18 mouse cellular contexts compared by ENCODE assay signal in the genomic region with DNA sequence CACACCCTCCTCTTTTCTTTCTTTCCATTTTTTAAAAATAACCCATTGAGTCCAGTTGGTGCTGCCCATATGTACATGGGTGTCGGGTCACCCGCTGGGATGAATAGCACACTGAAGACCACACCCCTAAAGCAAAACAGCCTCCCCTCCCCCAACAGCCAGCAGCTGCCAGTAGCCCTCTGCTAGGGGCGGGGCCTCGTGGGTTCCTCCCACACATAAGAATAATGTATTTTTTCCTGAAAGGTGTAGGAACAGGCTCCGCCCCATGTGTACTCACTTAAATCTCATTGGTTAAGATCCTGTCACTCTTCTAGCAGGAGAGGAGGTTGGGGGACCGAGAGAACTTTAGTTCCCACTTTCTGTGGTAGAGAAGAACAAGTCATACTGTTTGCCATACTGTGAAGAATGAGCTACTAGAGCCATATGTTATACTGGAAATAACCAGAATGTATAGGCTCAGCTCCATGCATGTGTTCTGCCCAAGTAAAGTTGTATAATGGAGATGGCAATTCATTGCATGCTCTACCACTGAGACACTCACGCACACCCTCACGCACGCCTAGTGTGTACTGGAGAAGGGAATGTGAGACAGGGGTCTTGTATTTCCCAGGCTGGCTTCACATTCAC.
A peak's percentile ranks its signal among the peaks of the same experiment; 100 is the strongest.
DNase-seq lines count a peak whose midpoint lies in the region; ATAC-seq lines count a peak whose summit lies in the region.
"Had no signal": no experiment of that assay in that cellular context is flagged by ENCODE, and none has a peak within 500 bp of the region (broad histone marks: within the 10 kb centered on the region; RNA-seq: fewer than 3 reads in every experiment).

No protein-coding gene starts in this region.

- no peak overlapping the region for H3K4me3 ChIP-seq in hindbrain, embryonic 11.5 days (ENCODE audit: low read depth, low read length)
- no peak overlapping the region for H3K4me3 ChIP-seq in hindbrain, embryonic 14.5 days (replicated peaks; ENCODE audit: low read length)
- no peak overlapping the region for H3K4me3 ChIP-seq in embryonic facial prominence, embryonic 13.5 days
- H3K4me3 ChIP-seq in liver, embryonic 11.5 days (ENCODE audit: low read depth, low read length) = no peak overlapping the region
- H3K4me3 ChIP-seq in heart, embryonic 11.5 days (ENCODE audit: low read depth, low read length) = no peak overlapping the region
- H3K4me3 ChIP-seq: forebrain, embryonic 12.5 days; gastrocnemius, adult 2 months; hindbrain, embryonic 13.5 days; midbrain, embryonic 12.5 days; neural tube, embryonic 13.5 days; stomach, embryonic 15.5 days had no signal

- H3K4me2 ChIP-seq in hindbrain, embryonic 11.5 days (replicated peaks; ENCODE audit: low read depth, low read length) = no peak overlapping the region
- no peak overlapping the region for H3K4me2 ChIP-seq in hindbrain, embryonic 14.5 days (replicated peaks)
- no peak overlapping the region for H3K4me2 ChIP-seq in embryonic facial prominence, embryonic 13.5 days
- H3K4me2 ChIP-seq in liver, embryonic 11.5 days = no peak overlapping the region
- no peak overlapping the region for H3K4me2 ChIP-seq in heart, embryonic 11.5 days
- H3K4me2 ChIP-seq: forebrain, embryonic 12.5 days; hindbrain, embryonic 13.5 days; midbrain, embryonic 12.5 days; neural tube, embryonic 13.5 days; stomach, embryonic 15.5 days had no signal

- 85% methylated on average over 9 of the region's 9 CpGs for WGBS in hindbrain, embryonic 11.5 days
- WGBS in hindbrain, embryonic 14.5 days = 85% methylated on average over 9 of the region's 9 CpGs
- WGBS in embryonic facial prominence, embryonic 13.5 days = 85% methylated on average over 9 of the region's 9 CpGs
- 69% methylated on average over 9 of the region's 9 CpGs for WGBS in liver, embryonic 11.5 days
- WGBS in heart, embryonic 11.5 days (ENCODE audit: insufficient replicate concordance) = 76% methylated on average over 9 of the region's 9 CpGs

- no peak overlapping the region for H3K9ac ChIP-seq in hindbrain, embryonic 11.5 days (ENCODE audit: low read depth, low read length)
- no peak overlapping the region for H3K9ac ChIP-seq in hindbrain, embryonic 14.5 days
- no peak overlapping the region for H3K9ac ChIP-seq in embryonic facial prominence, embryonic 13.5 days
- H3K9ac ChIP-seq in liver, embryonic 11.5 days (ENCODE audit: low read depth, low read length) = no peak overlapping the region
- H3K9ac ChIP-seq in heart, embryonic 11.5 days (ENCODE audit: low read depth, low read length) = no peak overlapping the region
- H3K9ac ChIP-seq: forebrain, embryonic 12.5 days; hindbrain, embryonic 13.5 days; midbrain, embryonic 12.5 days; neural tube, embryonic 13.5 days; stomach, embryonic 15.5 days had no signal

- DNase-seq in hindbrain, embryonic 11.5 days (ENCODE audit: low spot score) = no peak
- DNase-seq in hindbrain, embryonic 14.5 days (ENCODE audit: low spot score) = no peak
- DNase-seq in ES-CJ7 (ENCODE audit: low read depth, low spot score) = peak; percentile 32
- DNase-seq in liver, embryonic 11.5 days (ENCODE audit: low spot score) = no peak
- DNase-seq in lung, postnatal 36 days = no peak
- DNase-seq in cerebellum, adult 11-12 months = no peak
- DNase-seq: cerebellum, adult 8-10 months; gastrocnemius, adult 2 months; kidney, adult 18-20 months; lung, postnatal 10 days; retina, postnatal 1 day had no signal

- no peaks in the 10 kb centered on the region for H3K9me3 ChIP-seq in hindbrain, embryonic 11.5 days (ENCODE audit: control insufficient read depth, low read length)
- no peaks in the 10 kb centered on the region for H3K9me3 ChIP-seq in hindbrain, embryonic 14.5 days (ENCODE audit: control insufficient read depth, low read length)
- H3K9me3 ChIP-seq in embryonic facial prominence, embryonic 13.5 days = no peaks in the 10 kb centered on the region
- no peaks in the 10 kb centered on the region for H3K9me3 ChIP-seq in liver, embryonic 11.5 days (ENCODE audit: control insufficient read depth, low read length)
- no peaks in the 10 kb centered on the region for H3K9me3 ChIP-seq in heart, embryonic 11.5 days (replicated peaks; ENCODE audit: control insufficient read depth, low read length)
- H3K9me3 ChIP-seq: forebrain, embryonic 12.5 days; hindbrain, embryonic 13.5 days; midbrain, embryonic 12.5 days; neural tube, embryonic 13.5 days; stomach, embryonic 15.5 days had no signal

- ATAC-seq in hindbrain, embryonic 11.5 days (ENCODE audit: low FRiP score) = peak; percentile 38; the same call in 1 of the 2 replicates
- ATAC-seq in hindbrain, embryonic 14.5 days (ENCODE audit: low FRiP score) = no peak
- no peak for ATAC-seq in embryonic facial prominence, embryonic 13.5 days (ENCODE audit: insufficient number of reproducible peaks, insufficient read depth, low FRiP score, low TSS enrichment, low read depth)
- ATAC-seq in liver, embryonic 11.5 days (replicated peaks; ENCODE audit: low FRiP score) = peak; percentile 55
- no peak for ATAC-seq in heart, embryonic 11.5 days (replicated peaks; ENCODE audit: insufficient number of reproducible peaks, low FRiP score, low TSS enrichment)

- no peaks in the 10 kb centered on the region for H3K36me3 ChIP-seq in hindbrain, embryonic 11.5 days (ENCODE audit: control insufficient read depth, insufficient read depth, low read length)
- 0 out of 2 replicates have a peak, but pooled peaks cover 4% of the 10 kb centered on the region for H3K36me3 ChIP-seq in hindbrain, embryonic 14.5 days (replicated peaks; ENCODE audit: control insufficient read depth, insufficient read depth)
- H3K36me3 ChIP-seq in embryonic facial prominence, embryonic 13.5 days = no peaks in the 10 kb centered on the region
- H3K36me3 ChIP-seq in liver, embryonic 11.5 days (ENCODE audit: control insufficient read depth, insufficient read depth, low read length) = no peaks in the 10 kb centered on the region
- no peaks in the 10 kb centered on the region for H3K36me3 ChIP-seq in heart, embryonic 11.5 days (ENCODE audit: control insufficient read depth, insufficient read depth, low read length)
- H3K36me3 ChIP-seq: forebrain, embryonic 12.5 days; hindbrain, embryonic 13.5 days; midbrain, embryonic 12.5 days; neural tube, embryonic 13.5 days; stomach, embryonic 15.5 days had no signal

- no peaks in the 10 kb centered on the region for H3K27me3 ChIP-seq in hindbrain, embryonic 11.5 days (ENCODE audit: control insufficient read depth, insufficient read depth, low read length)
- H3K27me3 ChIP-seq in hindbrain, embryonic 14.5 days (ENCODE audit: control insufficient read depth, insufficient read depth, low read length) = no peaks in the 10 kb centered on the region
- H3K27me3 ChIP-seq in embryonic facial prominence, embryonic 13.5 days = no peaks in the 10 kb centered on the region
- H3K27me3 ChIP-seq in liver, embryonic 11.5 days (replicated peaks; ENCODE audit: control insufficient read depth, insufficient read depth, low read length) = no peaks in the 10 kb centered on the region
- H3K27me3 ChIP-seq in heart, embryonic 11.5 days (ENCODE audit: control insufficient read depth, insufficient read depth, low read length) = no peaks in the 10 kb centered on the region
- H3K27me3 ChIP-seq: hindbrain, embryonic 13.5 days; midbrain, embryonic 12.5 days; neural tube, embryonic 13.5 days; stomach, embryonic 15.5 days had no signal

- no peak overlapping the region for H3K27ac ChIP-seq in hindbrain, embryonic 11.5 days (ENCODE audit: low read depth, low read length)
- no peak overlapping the region for H3K27ac ChIP-seq in hindbrain, embryonic 14.5 days
- peak overlapping the region; percentile 100 for H3K27ac ChIP-seq in embryonic facial prominence, embryonic 13.5 days
- H3K27ac ChIP-seq in liver, embryonic 11.5 days (ENCODE audit: low read depth, low read length) = no peak overlapping the region
- no peak overlapping the region for H3K27ac ChIP-seq in heart, embryonic 11.5 days (ENCODE audit: low read depth, low read length)
- H3K27ac ChIP-seq: forebrain, embryonic 12.5 days; gastrocnemius, adult 2 months; hindbrain, embryonic 13.5 days; midbrain, embryonic 12.5 days; neural tube, embryonic 13.5 days; stomach, embryonic 15.5 days had no signal

- H3K4me1 ChIP-seq in hindbrain, embryonic 11.5 days (replicated peaks; ENCODE audit: control insufficient read depth, insufficient read depth, low read length) = peaks cover 7% of the 10 kb centered on the region
- peaks cover 19% of the 10 kb centered on the region for H3K4me1 ChIP-seq in hindbrain, embryonic 14.5 days (replicated peaks; ENCODE audit: control insufficient read depth, insufficient read depth, low read length)
- H3K4me1 ChIP-seq in embryonic facial prominence, embryonic 13.5 days = peaks cover 47% of the 10 kb centered on the region
- peaks cover 6% of the 10 kb centered on the region; the same call in 1 of the 2 replicates for H3K4me1 ChIP-seq in liver, embryonic 11.5 days (replicated peaks; ENCODE audit: control insufficient read depth, insufficient read depth, low read length)
- H3K4me1 ChIP-seq in heart, embryonic 11.5 days (ENCODE audit: control insufficient read depth, insufficient read depth, low read length) = peaks cover 6% of the 10 kb centered on the region

Comparison
In these comparisons a context has a peak if more than half of its experiments do, and no peak if none do; other contexts are left out.
1. ATAC-seq: peak in hindbrain, embryonic 11.5 days (single experiment) and liver, embryonic 11.5 days (single experiment); none in hindbrain, embryonic 14.5 days (single experiment), embryonic facial prominence, embryonic 13.5 days (single experiment) and heart, embryonic 11.5 days (single experiment).